Mouse (Mus musculus) kidney, adult 2 months (tissue): ENCODE results near the gene Vgll4.

ENCODE experiments used
- CTCF ChIP-seq: fragments of 200-500 bp; conservative IDR thresholded peaks from 2 replicates; pipeline ENCODE4 v1.5.1; 2011; ENCODE audit warnings: low read depth, mild to moderate bottlenecking, control low read depth, low read length, moderate library complexity, mixed read lengths; ENCODE audit not compliant: insufficient read depth, insufficient read length
- POLR2A ChIP-seq: fragments of 200-500 bp; IDR thresholded peaks from one replicate; pipeline ENCODE4 v1.6.1; 2011; ENCODE audit warnings: low read depth, low read length, control low read depth

DNA sequence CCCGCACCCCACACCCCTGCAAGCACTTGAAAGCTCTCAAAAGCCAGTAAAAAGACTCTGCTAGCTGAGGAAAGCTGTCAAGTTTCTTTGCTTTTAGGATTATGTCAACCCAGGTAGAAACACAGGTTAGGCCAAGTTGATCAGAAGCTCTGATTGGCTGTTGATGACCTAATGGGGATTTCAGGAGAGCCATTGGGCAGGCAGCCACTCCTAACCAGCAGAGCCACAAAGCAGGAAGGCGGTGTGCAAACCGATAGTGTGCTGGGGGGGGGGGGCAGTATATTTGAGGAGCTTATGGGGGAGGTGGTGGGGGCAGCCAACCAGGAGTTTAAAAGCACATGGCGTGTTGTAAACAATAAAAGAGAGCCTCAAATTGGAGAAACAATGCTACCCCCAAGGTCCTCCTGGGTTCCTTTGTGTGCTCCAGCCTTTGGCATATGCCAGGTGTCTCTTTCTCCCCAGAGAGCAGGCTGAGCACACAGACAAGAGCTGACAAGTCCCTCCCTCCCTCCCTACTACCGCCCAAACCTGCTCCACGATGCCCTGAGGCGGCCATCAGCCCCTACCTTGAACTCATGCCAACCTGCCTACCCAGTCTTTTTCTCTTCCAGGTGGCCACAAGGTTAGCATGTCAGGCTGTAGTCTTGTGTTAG lies 18.3 kb upstream of the Vgll4 start:
- TF ChIP-seq POLR2A = no peak
- no peak for TF ChIP-seq CTCF
